Mouse (Mus musculus) embryo, embryonic 10 days (tissue): ENCODE measurements around the gene Klc2.
"Not testable (repeated sequence)": the region's sequence is repeated elsewhere in the genome, so short reads cannot be mapped to it uniquely, and the experiment has no call there.

ENCODE experiments used
- DNase-seq: peaks from one replicate; pipeline ENCODE4 v3.0.0-alpha.2; 2015; ENCODE audit warnings: low spot score

Klc2 gene

GRCm38 (mm10) chr19:5098363-5099143 lies 19.8 kb downstream of the Klc2 start, which contains the start of gene Cnih2:
Gene Cnih2, minus strand, starts transcription at chr19:5098521.
- peak; percentile 74 for DNase-seq

DNA sequence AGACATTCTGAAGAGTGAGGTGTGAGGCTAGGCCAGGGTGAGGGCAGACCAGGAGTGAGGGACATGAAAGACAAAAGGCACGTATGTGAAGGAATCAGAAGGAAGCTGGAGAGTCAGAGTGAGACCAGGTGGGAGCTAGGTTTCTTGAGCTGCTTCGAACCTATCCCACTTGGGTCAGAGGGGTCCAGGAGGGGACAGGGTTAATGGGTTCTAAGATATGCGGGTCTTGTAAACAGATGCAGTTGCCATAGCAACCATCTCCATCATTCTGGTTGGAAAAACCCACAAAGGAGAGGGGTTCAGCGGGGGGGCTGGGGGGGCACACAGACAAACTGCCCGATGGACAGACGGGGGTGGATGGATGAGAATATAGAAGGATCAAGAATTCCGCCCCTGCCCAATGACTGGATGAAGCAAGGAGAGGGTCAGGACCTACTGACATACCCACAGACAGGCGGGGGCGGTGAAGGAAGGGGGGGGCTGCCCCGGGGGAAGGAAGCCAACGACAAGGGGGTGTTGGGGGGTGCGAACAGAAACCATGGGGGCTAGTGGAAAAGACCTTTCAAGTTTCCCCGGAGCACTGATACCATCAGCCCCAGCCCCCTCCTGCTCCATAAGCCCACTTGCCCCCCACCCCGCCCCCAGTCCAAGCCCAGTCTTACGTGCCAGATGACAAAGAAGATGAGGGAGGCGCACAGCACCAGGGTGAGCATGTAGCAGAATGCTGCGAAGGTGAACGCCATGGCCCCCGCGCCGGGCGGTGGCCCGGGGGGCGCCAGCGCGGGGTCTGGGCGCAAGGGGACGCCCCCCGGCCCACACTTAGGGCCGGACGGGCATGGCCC lies 20.6 kb downstream of the Klc2 start:
- DNase-seq: peak; percentile 36

DNA sequence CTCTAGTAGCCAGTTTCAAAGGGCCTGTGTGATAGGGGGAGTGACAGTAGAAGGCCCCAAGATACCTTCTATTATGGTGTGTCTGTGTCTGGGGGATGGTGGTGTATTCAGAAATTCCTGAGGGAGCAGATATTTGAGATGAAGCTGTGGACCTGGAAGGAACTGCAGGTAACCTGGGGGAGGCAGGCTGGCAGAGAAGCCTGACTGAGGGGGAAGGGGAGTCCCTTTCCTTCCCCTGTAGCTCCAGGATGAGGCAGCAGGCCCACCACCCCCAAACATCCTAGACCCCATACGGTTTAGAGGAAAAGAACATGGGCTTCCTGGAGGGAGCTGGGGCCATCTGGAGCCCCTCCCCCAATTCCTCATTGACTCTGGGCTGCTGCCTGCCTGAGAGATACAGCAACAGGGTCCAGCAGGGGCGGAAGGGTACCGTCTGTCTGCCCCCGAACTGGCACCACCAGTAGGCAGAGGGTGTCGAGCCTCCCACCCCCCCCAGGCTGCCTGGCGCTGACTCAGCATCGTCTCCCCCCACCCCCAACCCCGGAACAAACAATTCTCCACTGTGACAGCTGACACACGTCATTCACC lies 22.4 kb downstream of the Klc2 start:
- DNase-seq: no peak

DNA sequence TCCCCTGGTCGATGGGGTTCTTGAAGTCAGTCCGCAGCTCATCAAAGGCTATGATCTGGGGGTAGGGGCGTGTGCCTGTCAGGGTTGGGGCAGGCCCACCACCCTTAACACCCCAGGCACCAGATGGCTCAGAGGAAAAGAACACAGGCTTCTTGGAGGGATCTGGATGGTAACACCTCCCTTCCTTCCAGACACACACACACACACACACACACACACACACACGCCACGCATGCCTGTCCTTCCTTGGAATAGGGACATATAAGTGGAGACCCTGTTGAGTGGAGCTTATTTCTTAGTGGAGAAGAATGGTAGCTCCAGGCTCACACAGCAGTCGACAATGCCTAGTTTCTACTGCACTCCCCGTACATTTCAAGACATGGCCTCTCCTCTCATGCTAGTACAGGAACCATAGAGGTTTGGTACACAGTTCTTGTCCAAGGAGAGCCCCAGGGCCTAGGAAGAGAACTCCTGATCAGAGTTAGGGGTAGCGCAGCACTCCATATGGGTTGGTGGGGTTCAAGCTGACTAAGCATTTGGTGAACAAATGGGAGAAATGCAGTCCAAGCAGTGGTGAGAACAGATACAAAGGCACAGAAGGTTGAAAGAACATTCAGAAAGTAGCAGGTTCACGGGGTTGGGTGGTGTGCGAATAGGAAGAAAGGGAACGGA lies 23.5 kb downstream of the Klc2 start:
- DNase-seq: no peak

GRCm38 (mm10) chr19:5094243-5094632 lies 24.1 kb downstream of the Klc2 start:
- DNase-seq: peak; percentile 97

- no peak for DNase-seq
Observed at GRCm38 (mm10) chr19:5093481-5094242, 24.7 kb downstream of the Klc2 start.

GRCm38 (mm10) chr19:5092083-5092482 lies 26.3 kb downstream of the Klc2 start:
- DNase-seq: no peak

GRCm38 (mm10) chr19:5089324-5089723 lies 29.0 kb downstream of the Klc2 start:
- DNase-seq: no peak

GRCm38 (mm10) chr19:5087884-5088728 lies 30.3 kb downstream of the Klc2 start, which contains the start of gene Yif1a:
Gene Yif1a, plus strand, starts transcription at chr19:5088538.
- DNase-seq: peak; percentile 98

GRCm38 (mm10) chr19:5086533-5086932 lies 31.8 kb downstream of the Klc2 start:
- not testable (repeated sequence) for DNase-seq

- no peak for DNase-seq
Observed at GRCm38 (mm10) chr19:5085145-5085863, 33.1 kb downstream of the Klc2 start, which contains the start of gene Tmem151a. Gene Tmem151a, minus strand, starts transcription at chr19:5085531.

GRCm38 (mm10) chr19:5084834-5085144 lies 33.6 kb downstream of the Klc2 start:
- DNase-seq: no peak

DNA sequence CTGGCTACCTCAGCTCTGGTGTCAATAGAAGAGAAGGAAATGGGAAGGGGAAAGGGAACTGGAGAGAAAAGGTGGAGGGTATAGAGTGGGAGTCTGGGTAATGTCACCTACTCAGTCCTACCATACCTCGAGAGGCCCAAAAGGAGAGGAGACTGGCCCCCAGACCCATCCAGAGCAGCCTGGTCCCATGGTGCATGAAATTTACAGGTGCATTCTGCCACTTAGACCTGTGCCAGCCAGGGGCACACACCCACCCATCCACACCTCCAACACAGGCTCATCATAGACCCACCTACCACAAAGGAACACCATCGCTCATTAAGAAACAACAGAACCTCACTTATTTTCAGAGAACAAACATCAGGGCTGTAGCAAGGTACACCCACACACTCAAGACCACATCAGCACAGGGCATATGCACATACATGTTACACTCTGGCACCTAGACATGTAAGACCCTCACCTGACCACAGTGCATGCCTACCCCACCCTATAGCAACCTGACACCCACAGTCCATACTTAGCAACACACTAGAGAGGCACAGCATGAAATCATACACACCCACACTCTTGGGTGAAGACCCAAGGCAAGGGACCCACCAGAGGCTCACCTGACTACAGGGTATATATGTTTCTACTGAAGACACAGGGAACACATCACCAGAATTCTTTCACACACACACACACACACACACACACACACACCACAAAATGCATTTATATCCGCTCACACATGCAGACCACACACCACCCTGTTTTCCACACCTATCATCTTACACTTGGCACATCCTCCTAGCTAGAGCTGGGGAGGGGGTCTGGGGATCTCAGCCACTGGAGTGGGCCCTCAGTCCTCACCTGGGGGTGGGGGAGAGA lies 34.2 kb downstream of the Klc2 start:
- no peak for DNase-seq

DNA sequence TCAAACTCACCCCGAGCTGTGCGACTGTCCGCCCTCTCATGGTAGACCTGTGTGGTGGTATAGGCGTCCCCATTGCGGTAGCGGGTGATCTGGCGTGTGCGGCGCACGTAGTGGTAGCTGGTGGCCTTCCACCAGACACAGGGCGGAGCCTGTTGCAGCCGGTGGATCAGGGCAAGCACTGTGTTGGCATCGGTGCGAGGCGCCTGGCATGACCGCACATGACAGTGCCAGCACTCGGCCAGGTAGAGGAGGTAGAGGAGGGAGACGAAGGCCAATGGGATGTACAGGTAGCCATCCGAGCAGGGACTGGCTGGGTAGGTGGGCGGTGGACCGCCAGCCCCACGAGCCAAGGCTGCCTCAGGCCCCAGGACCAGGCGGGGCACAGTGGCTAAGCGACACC lies 35.8 kb downstream of the Klc2 start:
- DNase-seq: no peak

DNA sequence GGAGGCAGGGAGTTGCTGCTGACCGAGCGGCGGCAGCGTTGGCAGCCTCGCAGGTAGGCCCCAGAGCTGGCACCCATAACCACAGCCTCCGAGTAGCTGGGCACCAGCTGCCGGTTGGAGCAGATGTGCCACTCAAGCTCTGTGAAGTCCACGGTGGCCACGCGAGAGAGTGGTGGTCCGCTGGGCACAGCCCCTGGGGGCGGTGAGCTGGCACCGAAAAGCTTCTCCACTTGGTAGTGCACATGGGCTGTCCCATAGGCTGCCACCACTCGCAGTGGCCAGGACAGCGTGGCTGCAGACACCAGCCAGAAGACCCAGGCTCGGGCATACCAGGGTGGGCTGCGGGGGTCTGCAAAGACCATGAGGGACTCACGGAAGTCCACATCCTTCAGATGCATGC lies 36.4 kb downstream of the Klc2 start:
- DNase-seq: no peak

- DNase-seq: no peak
Observed at GRCm38 (mm10) chr19:5079279-5079678, 39.1 kb downstream of the Klc2 start.

DNA sequence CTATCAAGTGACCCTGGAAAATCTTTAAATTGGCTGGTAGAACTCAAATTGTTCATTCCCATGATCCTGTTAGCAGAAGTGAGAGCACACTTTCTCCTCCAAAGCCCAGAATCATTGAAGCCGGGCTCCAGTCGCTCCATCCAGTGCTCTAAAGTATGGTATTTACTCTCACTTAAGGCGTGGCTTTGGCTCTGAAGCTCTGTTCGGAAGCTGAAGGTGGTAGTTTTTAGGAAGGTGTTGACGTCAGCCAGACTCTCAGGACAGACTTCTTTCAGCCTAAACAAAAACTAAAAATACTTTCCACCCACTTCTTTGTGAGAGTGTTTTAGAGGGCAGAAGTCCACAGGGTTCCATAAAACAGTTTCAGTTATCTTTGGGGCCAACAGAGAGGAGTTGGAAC lies 44.8 kb downstream of the Klc2 start:
- DNase-seq: no peak

GRCm38 (mm10) chr19:5073028-5073427 lies 45.3 kb downstream of the Klc2 start:
- DNase-seq: peak; percentile 93
